Mouse (Mus musculus) lung, postnatal 0 days (tissue): ENCODE measurements at regions not wholly inside any gene's neighbourhood (a gene's known extent, or its start where the extent isn't known, plus 50 kb on each side); places are given as distances from the start of the nearest gene placed in this dataset.

ENCODE experiments used
- ATAC-seq: fragments of 200-750 bp; cut with Nextera tagmentation; 2 replicates; pipeline ENCODE4 v1.8.0; 2017; ENCODE audit warnings: moderate library complexity
- DNase-seq: peaks from one replicate; pipeline ENCODE4 v3.0.0-alpha.2; 2016; ENCODE audit warnings: low spot score
- H3K27ac ChIP-seq: fragments of 300-500 bp; sonication (generic); 2 replicates; pipeline ENCODE4 v1.5.1; 2014; ENCODE audit warnings: antibody characterized with exemption, mild to moderate bottlenecking, low read length, mixed read lengths
- H3K27me3 ChIP-seq: fragments of 300-500 bp; sonication (generic); replicated peaks from 2 replicates; pipeline ENCODE4 v1.6.1; 2014; ENCODE audit warnings: low read length, mixed read lengths; ENCODE audit not compliant: insufficient read depth
- H3K36me3 ChIP-seq: fragments of 300-500 bp; sonication (generic); 2 replicates; pipeline ENCODE4 v1.6.1; 2014; ENCODE audit warnings: low read length, mixed read lengths; ENCODE audit not compliant: insufficient read depth
- H3K4me1 ChIP-seq: fragments of 300-500 bp; sonication (generic); 2 replicates; pipeline ENCODE4 v1.6.1; 2014; ENCODE audit warnings: antibody characterized with exemption, low read depth, low read length, mixed read lengths; ENCODE audit not compliant: insufficient read depth
- H3K4me2 ChIP-seq: fragments of 300-500 bp; sonication (generic); replicated peaks from 2 replicates; pipeline ENCODE4 v1.6.1; 2014; ENCODE audit warnings: low read depth, mild to moderate bottlenecking, low read length, moderate library complexity, mixed read lengths
- H3K4me3 ChIP-seq: fragments of 300-500 bp; sonication (generic); 2 replicates; pipeline ENCODE4 v1.5.1; 2014; ENCODE audit warnings: low read depth, low read length
- H3K9ac ChIP-seq: fragments of 300-500 bp; sonication (generic); replicated peaks from 2 replicates; pipeline ENCODE4 v1.6.1; 2014; ENCODE audit warnings: low read depth, mild to moderate bottlenecking
- H3K9me3 ChIP-seq: fragments of 300-500 bp; sonication (generic); 2 replicates; pipeline ENCODE4 v1.6.1; 2016; ENCODE audit warnings: low read length, mixed read lengths
- CTCF ChIP-seq: IDR thresholded peaks from 2 replicates; pipeline ENCODE4 v1.5.1; 2016; ENCODE audit warnings: antibody characterized with exemption, mild to moderate bottlenecking
- EP300 ChIP-seq: IDR thresholded peaks from 2 replicates; pipeline ENCODE4 v1.6.1; 2016; ENCODE audit warnings: antibody characterized with exemption, mild to moderate bottlenecking, control low read depth
- WGBS: fragments of 180-500 bp; shearing (Covaris S2); extraction: QIAGEN DNeasy Blood & Tissue Kit; methylation state at CpG from one replicate; pipeline ENCODE4 v1.1.7; 2014; 5-methylcytosine and 5-hydroxymethylcytosine counted together

GRCm38 (mm10) chr1:193673236-193673830, 303.2 kb upstream of the Camk1g start:
- Histone ChIP-seq H3K27me3 (no peaks in the 10 kb centered on the region), H3K27ac (no peak overlapping the region), H3K9me3 (no peaks in the 10 kb centered on the region), H3K4me1 (no peaks in the 10 kb centered on the region), H3K4me2 (no peak overlapping the region), H3K4me3 (no peak overlapping the region), H3K36me3 (no peaks in the 10 kb centered on the region), H3K9ac (no peak overlapping the region)
- DNase-seq (peak; percentile 46), ATAC-seq (no peak)
- WGBS: 25% methylated on average over 3 of the region's 3 CpGs
- TF ChIP-seq EP300 (no peak), CTCF (peak; percentile 61)

DNA sequence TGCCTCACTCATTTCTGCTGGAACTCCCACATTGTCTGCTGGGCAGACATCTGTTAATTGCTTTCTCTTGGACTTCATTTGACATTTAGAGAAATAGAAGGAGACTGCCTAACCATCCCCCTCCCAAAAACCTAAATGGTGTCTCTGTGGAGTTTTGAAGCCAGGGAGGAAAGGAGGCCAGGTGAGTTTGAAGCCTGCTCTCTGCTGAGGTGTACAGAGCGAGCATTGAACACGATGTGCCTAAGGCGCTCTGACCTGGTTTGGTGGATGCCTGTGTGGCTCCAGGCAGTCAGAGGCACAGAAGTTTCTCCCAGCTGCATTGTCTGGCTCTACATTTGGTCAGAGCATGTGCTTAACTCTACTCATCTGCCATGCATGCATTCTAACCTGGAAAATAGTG, 302.6 kb upstream of the Camk1g start:
- TF ChIP-seq EP300 (no peak), CTCF (no peak)
- WGBS: 73% methylated on average over 3 of the region's 3 CpGs
- H3K27ac ChIP-seq: no peak overlapping the region
- H3K36me3 ChIP-seq: no peaks in the 10 kb centered on the region
- H3K9me3 ChIP-seq: no peaks in the 10 kb centered on the region
- DNase-seq: no peak
- no peaks in the 10 kb centered on the region for H3K27me3 ChIP-seq
- no peak overlapping the region for H3K9ac ChIP-seq
- H3K4me3 ChIP-seq: no peak overlapping the region
- H3K4me1 ChIP-seq: no peaks in the 10 kb centered on the region
- no peak for ATAC-seq
- H3K4me2 ChIP-seq: no peak overlapping the region

- Histone ChIP-seq H3K4me2 (no peak overlapping the region), H3K9ac (no peak overlapping the region), H3K4me3 (no peak overlapping the region), H3K36me3 (no peaks in the 10 kb centered on the region), H3K27me3 (no peaks in the 10 kb centered on the region), H3K27ac (no peak overlapping the region), H3K4me1 (no peaks in the 10 kb centered on the region), H3K9me3 (no peaks in the 10 kb centered on the region)
- ATAC-seq: no peak
- TF ChIP-seq CTCF: no peak
- no peak for TF ChIP-seq EP300
- 83% methylated on average over 3 of the region's 3 CpGs for WGBS
- no peak for DNase-seq
Measured at GRCm38 (mm10) chr1:193671816-193672254, 301.7 kb upstream of the Camk1g start.

DNA sequence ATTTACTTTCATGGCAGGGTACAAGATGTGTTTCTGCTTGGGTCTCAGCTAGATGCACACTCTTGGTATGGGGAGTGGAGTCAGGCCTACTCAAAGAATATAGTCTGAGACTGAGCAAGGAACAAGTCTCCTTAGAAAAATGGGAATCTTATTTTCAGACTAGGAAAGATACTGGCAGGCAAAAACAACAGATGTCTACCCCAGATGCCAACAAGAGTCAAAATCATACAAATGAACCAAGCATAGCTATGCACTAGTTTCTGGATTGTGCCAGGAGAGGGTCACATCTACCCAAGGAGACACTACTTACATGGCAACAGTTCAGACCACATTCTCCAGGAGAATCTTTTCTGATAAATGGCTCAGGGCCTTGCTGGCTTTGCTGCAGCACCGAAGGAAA, 300.9 kb upstream of the Camk1g start:
- 95% methylated on average over 1 of the region's 1 CpGs for WGBS
- TF ChIP-seq EP300: no peak
- no peak for TF ChIP-seq CTCF
- no peak overlapping the region for H3K4me3 ChIP-seq
- no peaks in the 10 kb centered on the region for H3K27me3 ChIP-seq
- H3K9me3 ChIP-seq: no peaks in the 10 kb centered on the region
- no peak overlapping the region for H3K4me2 ChIP-seq
- DNase-seq: no peak
- H3K4me1 ChIP-seq: no peaks in the 10 kb centered on the region
- ATAC-seq: no peak
- H3K27ac ChIP-seq: no peak overlapping the region
- no peak overlapping the region for H3K9ac ChIP-seq
- H3K36me3 ChIP-seq: no peaks in the 10 kb centered on the region

DNA sequence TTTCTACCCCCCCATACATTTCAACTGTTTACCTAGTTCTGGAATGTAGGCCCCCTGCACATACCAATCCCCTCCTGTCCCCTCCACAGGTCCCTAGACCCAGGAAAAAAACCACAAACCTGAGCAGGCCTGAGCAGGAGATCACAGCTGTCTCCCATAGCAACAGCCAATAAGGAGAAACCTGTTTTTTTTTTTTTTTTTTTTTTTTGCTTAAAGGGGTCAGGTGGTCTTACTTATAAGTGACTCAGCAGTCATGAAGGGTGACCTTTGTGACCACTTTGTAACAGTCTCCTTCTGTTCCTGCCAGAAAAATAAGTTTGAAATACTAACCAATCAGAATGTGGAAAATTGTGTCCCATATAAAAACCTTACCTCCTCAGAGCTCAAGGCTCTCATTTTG, 299.9 kb upstream of the Camk1g start:
- Histone ChIP-seq H3K36me3 (no peaks in the 10 kb centered on the region), H3K4me3 (no peak overlapping the region), H3K9ac (no peak overlapping the region), H3K4me1 (no peaks in the 10 kb centered on the region), H3K27ac (no peak overlapping the region), H3K9me3 (no peaks in the 10 kb centered on the region), H3K27me3 (no peaks in the 10 kb centered on the region), H3K4me2 (no peak overlapping the region)
- no peak for TF ChIP-seq CTCF
- TF ChIP-seq EP300: no peak
- DNase-seq (no peak), ATAC-seq (no peak)

DNA sequence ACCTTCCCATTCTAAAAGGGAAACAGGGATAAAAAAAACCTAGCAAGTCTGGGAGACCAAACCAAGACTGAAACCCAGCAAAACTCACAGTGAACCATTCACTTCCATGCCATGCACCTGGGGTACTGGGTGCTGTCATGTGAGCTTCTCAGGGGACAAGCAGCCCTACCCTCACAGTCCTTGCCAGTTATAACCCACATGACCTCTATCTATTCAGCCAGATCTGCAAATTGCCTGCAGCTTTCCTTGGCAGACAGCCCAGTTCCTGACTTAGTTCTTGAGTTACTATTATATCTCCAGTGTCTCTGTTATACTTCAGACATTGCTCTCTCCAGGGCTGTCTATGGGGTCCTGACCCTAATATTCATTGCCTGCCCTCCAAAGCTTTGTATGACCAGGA, 298.7 kb upstream of the Camk1g start:
- Histone ChIP-seq H3K27ac (no peak overlapping the region), H3K9ac (no peak overlapping the region)

DNA sequence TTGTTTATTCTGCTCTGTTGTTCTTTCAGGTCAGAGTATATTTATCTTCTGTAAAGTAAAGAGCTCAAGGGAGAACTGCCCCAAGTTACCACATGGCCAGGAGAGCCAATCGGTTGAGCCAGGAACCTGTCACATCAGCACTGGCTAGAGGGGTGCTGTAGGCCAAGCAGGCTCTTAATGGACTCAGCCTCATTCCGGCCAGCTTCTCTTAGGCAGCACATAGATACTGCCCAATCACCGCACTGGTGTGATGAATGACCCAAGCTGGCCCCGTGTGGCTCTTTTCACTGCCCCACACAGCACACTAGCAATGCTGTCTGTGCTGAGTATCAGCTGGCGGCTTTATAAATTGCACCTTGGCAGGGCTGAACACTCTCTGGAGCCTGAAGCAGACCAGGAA, 295.8 kb upstream of the Camk1g start:
- WGBS: 38% methylated on average over 5 of the region's 5 CpGs
- Histone ChIP-seq H3K9me3 (no peaks in the 10 kb centered on the region), H3K36me3 (no peaks in the 10 kb centered on the region), H3K4me3 (no peak overlapping the region), H3K4me2 (no peak overlapping the region), H3K4me1 (no peaks in the 10 kb centered on the region), H3K27ac (no peak overlapping the region), H3K27me3 (no peaks in the 10 kb centered on the region), H3K9ac (no peak overlapping the region)
- DNase-seq (no peak), ATAC-seq (no peak)
- TF ChIP-seq CTCF (no peak), EP300 (no peak)

More for the DNA sequence above, 298.7 kb upstream of the Camk1g start:
- H3K4me3 ChIP-seq: no peak overlapping the region
- no peak overlapping the region for H3K4me2 ChIP-seq
- ATAC-seq: no peak
- H3K36me3 ChIP-seq: no peaks in the 10 kb centered on the region
- no peaks in the 10 kb centered on the region for H3K27me3 ChIP-seq
- no peak for TF ChIP-seq CTCF
- no peak for TF ChIP-seq EP300
- H3K9me3 ChIP-seq: no peaks in the 10 kb centered on the region
- no peaks in the 10 kb centered on the region for H3K4me1 ChIP-seq
- DNase-seq: no peak
